Mouse (Mus musculus) retina, postnatal 1 day (tissue): Measurements from ENCODE around the gene Tmem108.

ENCODE experiments used
- DNase-seq: peaks from one replicate; pipeline ENCODE4 v3.0.0-alpha.2; 2012

The Tmem108 gene

DNA sequence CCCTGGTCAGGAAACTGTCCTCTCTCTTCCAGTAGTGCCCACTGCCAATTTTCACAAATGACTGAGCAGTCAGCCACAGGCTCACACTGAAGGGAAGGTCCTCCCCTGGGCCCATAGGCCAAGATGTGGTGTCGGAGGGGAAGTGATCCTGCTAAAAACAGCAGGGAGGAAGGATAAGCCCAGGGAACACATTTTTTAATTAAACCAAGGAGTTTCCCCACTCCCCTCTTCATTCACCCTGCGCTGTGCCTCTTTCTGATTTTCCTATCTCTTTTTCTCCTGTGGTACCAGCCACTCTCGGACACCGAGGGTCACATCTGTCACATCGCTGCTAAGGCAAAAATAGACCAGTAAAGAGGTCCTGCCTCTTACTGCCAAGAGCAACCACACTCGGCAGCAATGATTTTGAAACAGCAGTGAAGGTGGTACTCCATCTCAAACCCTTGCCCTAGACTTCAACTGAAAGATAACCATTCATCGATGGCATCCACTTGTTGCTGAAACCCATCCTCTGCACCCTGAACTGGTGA is 83.0 kb downstream of the Tmem108 start:
- no peak for DNase-seq

DNA sequence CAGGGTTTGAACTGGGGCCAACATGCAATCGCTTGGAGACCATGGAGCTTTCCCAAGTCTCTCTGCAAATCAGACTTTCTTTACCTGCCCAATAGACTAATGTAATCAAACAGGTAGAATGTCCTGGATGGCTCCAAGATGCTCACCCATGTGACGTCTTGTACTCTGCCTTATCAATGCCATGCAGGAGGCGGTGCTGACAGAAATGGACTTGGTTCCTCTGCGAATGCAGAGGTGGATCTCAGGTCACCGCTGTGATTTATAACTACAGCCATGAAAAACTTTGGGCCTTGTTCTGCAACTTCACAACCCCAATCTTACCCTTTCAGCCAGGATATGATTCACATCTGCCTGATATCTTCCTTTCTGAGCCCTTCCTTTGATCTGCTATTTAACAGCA is 83.8 kb downstream of the Tmem108 start:
- no peak for DNase-seq

DNA sequence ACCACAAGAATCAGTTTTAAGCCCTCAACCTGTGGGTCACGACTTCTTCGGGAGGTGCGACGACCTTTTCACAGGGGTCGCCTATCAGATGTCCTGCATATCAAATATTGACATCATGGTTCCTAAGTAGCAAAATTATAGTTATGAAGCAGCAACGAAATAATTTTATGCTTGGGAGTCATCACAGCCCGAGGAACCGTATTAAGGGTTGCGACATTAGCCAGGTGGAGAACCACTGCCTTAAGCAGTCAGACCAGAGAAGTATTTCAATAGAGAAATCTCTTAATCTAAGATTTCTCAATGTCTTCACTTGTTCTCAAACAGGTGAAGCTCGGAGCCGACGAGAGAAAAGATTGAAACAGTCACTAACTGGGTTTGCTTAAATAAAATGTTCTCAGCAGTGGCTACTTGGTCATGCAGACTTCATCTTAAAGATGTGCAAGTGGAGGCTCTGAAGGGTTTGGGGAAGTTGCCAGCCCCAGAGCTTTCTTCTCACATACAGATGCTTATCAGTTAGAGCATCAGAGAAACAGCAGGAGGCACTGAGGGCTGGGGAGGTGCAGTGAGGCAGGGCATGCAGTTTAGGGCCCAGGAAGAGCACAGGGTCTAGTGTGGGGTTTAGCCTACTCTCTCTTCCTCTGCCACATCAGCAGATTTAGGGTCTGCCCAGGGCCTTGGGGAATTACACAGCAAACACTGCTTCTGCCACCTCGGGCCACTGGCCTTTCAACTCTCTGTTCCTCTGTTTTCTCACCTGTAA is 85.7 kb downstream of the Tmem108 start:
- DNase-seq = no peak

DNA sequence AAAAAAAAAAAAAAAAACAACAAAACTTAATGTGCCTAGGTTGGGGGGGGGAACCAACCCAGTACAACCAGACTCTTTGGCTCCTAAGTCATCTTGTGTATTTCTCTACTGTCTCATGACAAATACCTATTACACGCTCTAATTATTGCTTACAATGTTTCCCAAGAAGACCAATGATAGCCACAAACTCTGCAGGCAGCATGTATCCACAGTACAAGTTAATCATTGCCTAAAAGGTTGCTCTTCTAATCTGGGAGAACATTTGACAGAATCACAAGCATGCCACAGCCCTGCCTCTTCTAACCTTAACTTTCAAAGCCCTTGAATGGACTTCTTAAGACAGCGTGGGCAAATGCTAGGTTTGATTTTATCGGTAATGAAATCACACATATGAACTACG is 88.8 kb downstream of the Tmem108 start:
- DNase-seq = peak; percentile 87

DNA sequence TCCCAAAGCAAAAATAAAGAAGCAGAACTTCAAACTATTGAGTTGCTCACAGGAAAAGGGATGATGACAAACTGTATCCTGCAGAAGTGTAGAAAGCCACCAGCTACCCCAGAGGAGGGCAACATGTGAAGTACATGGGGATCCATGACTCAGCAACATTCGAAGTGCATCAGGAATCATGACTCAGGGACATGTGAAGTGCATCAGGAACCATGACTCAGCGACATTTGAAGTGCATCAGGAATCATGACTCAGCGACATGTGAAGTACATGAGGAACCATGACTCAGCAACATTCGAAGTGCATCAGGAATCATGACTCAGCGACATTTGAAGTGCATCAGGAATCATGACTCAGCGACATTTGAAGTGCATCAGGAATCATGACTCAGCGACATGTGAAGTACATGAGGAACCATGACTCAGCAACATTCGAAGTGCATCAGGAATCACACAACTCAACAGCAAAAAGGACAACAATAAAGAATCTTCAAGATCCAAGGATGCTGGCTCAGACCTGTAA is 91.0 kb downstream of the Tmem108 start:
- peak; percentile 39 for DNase-seq

DNA sequence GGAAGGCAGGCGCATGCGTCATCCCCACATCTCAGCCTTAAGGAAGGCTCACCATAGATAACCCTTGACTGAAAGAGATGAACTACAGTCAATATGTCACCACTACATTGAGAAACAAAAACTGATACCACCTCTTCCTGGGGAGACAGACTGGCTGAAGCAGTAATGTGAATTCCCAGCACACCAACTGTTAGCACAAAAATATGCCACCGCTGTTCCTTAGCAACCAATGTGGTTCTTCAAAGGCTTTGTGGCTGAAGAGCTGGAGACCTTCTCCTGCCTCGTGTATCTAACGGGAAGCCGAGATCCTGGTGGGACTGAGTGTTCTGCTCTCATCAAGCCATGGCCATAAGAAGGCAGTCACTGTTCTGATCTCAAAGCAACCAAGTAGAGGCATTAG is 92.8 kb downstream of the Tmem108 start:
- DNase-seq = no peak

DNA sequence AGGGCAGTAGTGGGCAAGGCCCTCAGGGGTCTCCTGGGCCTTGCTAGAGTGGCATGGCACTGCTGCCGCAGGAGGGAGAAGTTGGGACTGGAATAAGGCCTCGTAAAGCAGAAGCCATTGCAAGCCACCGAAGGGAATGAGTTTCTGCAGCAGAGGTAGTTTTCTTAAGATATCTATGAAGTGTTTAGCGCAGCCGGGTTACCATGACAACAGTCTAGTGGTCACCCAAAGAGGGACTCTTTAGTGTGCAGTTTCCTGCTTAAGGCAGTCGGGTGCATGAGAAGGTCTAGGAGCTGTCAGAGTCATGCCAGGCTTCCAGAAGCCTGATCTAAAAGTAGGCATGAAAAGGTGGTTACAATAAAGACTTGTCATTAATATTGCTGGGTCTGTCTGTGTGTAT is 95.8 kb downstream of the Tmem108 start:
- no peak for DNase-seq

DNA sequence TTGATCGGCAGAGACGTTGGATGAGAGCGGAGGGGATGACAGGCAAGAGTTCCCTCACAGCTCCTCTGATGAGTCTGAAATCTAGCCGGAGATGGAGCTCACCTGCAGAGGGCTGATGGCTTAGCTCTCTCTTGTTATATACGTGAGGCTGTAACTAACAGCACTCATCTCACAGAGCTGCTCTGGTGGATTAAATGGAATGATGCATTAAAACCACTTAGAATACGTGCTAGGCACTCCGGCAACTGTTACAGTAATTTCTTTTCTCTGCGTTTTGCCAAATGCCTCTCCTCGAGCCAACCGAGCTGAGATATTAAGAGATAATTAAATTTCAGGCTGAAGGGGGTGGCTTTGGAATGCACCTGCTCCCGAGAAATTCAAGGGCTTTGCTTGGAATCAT is 97.5 kb downstream of the Tmem108 start:
- no peak for DNase-seq

DNA sequence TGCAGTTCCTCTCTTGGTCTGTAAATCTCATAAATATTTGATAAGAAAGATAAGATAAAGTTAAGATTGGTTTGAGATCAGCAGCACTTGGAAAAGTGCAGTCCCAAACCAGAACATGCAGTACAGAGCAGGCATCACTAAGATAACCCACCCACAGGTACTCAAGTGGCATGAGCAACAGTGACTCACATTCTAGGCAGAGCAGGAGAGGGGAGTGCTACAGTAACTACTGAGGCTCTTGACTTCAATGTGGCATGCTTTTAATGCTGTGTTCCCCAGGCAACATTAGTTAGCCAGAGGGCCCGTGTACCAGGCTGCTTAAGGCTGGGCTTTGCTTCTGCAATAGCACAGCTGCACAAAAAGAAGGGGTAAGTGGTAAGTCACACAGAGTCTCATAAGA is 99.8 kb downstream of the Tmem108 start:
- DNase-seq = no peak

DNA sequence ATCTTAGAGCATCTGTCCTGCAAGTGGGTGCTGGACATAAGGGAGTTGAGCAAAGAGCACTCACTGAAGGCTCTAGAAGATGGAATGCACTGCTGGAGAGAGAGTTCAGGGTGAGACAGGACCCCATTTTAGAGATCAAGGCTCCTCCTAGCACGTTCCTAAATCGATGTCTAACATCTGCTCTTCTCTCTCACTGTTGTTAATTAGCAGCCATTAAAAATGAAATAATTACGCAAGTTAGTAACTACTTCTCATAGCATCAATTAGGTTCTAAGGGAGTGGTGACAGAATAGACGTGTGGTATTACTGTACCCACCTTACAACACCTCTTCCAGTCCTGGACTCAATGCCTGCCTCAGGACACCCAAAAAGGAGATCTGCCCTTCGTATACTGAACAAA is 103.7 kb downstream of the Tmem108 start:
- DNase-seq = no peak

DNA sequence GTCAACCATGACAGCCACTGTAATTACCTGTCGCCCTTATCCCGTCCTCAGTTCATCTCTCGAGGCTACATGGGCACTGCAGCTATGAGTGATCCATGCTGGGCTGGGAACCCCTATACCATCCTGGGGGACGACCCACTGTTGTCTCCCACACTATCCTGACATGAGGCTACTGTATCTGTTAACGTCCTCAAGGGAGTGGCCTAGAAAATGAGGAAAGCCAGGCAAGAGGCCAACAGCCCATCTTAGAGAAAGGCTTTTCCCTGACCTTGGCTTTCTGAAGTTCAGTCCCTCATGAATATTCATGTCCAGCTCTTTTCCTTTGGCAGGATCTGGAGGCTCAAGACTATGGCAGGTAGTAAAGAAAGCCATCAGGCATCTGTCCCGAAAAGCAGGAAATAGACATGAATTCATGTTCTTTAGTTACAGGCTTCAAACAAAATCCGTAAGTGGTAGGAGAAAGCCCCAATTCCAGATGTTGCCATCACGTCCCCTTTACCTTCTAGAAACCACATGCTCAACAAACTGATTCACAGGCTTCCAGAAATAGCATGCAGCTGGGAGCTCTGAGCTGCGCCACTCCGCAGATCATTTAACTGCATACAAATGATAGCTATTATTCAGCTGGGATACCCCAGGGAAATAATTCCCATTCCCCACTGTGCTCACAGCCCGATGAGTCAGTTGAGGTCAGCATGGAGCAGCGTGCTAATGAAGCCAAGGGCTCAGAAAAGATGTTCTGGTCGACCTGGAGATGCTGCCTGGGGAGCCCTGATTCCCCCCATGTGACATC is 104.3 kb downstream of the Tmem108 start:
- DNase-seq = no peak

DNA sequence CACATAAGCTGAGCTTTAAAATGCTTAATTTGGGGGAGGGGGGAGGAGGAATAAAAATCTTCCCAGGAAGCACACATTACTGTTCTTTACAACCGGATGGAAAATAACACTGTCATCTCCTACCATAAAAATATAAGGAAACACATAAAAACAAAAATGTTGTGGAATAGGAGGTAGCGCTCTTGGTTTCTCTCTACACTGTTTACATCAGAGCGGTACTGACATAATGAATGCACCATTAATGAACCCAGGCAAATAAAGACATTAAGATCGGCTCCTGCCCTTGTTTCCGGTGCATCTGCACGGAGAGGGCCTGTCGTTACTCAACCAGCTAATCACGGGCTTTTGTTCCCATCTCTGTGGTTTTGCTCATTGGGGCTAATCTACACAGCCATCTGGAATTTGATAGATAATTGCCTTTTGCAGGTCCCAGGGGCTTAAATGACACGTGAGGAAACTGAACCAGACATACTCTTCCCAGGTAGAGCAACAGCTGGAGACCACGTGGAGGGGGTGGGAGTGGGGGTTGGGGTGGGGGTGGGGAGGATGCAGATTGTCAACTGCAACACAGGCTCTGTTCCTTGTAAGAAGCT is 107.5 kb downstream of the Tmem108 start:
- DNase-seq = peak; percentile 94

DNA sequence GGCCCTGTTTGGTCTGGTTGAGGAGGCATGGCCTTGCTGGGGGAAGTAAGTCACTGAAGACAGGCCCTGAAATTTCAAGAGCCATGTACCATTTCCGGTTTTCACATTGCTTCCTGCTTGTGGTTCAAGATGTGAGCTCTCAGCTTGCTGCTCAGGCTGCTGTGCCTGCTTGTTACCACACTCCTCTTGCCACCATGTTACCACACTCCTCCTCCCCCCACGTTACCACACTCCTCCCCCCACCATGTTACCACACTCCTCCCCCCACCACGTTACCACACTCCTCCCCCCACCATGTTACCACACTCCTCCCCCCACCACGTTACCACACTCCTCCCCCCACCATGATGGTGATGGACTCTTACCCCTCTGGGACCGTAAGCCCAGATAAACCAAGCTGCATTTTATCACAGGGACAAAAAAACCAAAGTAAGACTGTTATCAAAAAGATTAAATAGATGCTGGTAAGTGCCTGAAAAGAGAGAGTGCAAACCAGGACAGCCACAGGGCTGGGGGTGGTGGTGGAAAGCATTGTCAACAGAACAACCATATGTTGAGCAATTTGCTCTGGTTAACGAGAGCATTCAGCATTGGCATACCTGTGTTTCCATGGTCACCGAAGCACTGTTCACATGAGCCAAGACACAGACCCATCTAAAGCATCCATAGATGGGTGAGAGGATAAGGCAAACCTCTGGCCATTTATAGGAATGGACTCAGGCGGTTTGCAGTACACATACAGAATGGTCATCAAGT is 109.3 kb downstream of the Tmem108 start:
- no peak for DNase-seq

DNA sequence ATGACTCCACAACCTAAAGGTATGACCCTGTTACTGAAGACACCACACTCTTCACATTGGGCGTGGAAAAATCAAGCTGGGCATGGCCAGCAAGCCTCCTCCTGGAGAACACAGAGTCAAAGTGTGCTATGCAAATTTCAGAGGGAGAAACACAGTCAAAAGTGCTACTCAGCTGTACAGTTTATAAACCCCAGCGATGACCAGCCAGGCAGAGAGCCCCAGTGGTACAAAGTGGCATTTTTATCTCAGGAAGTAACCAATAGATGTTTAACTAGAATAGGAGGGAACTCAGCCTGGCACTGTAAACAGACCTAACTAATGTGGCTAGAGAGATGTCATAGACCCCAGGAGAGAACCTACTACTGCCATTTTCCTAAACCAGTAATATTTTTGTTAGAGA is 115.0 kb downstream of the Tmem108 start:
- DNase-seq = no peak

DNA sequence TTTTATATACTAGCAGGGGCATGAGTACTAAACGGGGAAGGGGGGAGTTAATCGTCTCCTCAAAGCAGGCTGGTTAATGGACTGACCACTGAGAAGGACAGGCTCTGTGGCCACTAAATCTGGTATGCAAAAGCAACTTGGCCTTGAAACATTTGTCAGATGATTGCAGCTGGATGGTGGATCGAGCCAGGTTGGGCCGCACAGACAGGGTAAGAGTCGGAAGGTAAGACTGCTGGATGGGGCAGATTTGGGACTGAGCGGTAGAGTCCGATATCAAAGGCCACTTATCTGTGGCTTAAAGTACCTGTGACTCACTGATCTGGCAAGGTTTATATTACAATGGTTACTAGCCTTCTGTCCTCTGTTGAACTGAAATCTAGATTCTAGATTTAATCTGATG is 115.9 kb downstream of the Tmem108 start:
- no peak for DNase-seq

DNA sequence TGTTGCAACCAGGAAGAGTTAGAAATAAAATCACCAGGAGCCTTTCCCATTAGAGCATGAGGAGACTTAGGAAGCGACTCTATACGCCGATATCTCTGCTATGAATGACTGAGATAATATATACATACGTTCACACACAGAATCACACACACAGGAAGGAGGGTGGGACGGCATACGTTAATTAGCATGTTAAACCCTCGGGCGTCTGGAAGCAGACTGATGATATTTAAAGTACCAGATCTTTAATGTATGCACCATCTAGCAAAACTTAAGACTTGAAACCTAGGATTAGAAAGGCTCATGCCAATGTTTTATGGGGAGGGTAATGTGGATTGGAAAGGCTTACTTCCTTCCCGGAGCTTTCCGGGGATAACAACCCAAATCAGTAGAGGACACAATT is 119.3 kb downstream of the Tmem108 start:
- DNase-seq = no peak

DNA sequence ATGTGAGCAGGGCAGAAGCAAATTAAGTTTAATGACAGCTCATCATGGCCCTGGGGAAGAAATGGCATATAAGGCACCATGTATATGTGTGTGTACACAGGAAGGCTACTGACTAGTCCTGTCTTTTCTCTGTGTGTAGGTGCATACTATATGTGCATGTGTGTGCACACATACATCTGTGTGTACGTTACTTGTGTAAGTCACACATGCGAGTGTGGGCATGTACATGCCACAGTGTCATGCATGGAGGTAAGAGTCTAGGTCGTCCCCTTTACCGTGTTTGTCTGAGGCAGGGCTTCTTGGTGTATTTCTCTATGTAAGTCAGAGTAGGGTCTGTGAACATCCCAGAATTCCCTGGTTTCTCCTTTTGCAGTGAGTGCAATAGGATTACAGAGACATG is 120.3 kb downstream of the Tmem108 start:
- no peak for DNase-seq

DNA sequence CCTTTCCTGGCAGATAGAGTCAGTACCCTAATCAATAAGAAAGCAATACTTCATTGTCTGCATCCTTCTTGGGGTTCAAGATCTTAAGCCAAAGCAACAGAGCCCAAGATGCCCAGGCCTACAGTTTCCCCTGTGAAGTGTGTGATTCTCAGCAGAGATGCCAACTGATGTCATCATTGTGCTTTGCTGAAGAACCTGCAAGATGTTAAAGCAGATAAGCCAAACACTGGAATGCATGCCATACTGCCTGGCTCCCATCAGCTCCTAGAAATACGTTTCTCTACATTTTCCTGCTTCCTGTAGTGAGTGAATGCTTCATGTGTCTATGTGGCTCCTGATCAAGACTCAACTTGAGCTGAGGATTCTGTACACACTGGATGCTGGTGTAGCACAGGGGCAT is 122.2 kb downstream of the Tmem108 start:
- DNase-seq = no peak

DNA sequence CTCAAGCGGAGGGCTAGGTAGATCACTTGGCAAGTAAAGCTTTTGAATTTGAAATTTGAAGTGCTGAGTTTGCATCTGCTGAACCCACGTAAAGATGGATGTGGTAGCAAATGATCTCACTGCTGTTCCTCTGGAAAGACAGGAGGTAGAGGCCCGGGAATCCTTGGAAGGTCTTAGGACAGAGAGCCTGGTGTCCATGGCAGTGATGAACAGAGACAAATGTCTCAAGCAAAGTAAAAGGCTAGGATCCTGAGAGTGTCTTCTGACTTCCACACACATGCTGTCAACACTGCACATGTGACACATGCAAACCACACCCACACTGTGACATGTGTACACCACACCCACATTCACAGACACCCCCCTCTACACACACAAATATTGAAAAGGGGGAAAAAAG is 124.2 kb downstream of the Tmem108 start:
- DNase-seq = no peak

DNA sequence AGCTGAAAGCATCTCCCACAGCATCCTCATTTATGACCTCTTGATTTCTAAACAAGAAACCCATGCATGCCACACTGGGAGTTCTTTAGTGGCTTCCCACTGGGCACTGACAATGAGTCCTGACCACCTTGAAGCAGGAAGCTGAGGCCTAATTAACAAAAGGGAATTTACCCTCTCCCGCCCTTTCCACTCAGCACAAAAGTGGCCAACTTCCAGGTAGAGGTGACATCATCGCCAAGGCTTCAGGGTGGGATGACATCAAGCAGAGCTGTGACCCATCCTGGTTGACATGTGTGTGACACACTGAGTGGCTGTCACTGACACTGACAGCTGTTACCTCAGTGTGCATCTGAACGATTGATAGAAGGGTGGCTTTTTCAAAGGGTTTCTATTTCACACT is 124.8 kb downstream of the Tmem108 start:
- no peak for DNase-seq

DNA sequence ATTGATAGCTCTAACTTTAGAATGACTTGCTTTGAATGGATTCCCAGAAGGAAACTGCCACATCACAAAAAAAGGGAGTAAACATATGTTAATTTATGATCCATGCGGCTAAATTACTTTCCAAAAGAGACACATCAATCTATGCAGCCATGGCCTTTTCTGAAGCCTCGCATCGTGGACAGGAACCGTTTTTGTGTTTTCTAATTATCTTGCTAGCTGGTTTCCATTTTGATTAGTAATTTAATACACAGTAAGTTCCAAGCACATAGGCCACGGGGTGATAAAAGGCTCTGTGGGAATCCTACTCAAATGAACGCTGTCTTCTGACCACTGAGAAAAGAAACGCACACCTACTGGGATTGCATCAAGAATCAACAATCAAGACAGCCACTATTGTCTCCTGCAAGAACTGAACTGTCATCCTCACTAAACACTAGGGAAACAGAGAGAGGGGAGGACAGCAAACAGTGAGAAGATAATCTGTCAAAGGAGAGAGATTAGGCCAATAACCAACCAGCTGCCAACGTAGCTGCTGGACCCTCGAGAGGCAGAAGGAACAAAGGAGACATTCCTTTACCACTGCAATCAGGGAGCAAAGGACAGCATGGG is 132.7 kb downstream of the Tmem108 start:
- DNase-seq = peak; percentile 75

DNA sequence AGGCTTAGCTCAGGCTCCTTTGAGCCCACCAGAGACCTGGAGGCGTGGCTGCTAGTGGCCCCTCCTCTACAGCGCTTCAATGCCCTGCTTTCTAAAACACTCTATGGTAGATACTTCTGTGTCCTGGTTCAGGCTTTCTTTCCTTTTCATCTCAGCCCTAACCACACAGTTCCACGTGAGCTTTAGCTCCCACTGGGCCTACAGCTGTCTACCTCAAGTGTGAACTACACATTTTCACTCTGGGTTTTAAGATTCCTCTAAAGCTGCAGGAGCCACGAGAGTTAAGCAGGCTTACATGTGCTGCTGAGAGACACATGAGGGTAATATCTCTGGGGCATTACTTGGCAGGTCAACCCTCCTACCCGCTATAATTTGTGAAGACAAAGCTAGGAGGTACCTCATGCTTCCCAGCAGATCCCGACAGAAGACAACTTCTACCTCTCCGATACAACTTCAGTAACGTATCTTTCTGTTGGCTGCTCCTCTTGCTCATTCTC is 134.2 kb downstream of the Tmem108 start:
- DNase-seq = no peak
